8 mouse cellular contexts compared by ENCODE assay signal in the genomic region with DNA sequence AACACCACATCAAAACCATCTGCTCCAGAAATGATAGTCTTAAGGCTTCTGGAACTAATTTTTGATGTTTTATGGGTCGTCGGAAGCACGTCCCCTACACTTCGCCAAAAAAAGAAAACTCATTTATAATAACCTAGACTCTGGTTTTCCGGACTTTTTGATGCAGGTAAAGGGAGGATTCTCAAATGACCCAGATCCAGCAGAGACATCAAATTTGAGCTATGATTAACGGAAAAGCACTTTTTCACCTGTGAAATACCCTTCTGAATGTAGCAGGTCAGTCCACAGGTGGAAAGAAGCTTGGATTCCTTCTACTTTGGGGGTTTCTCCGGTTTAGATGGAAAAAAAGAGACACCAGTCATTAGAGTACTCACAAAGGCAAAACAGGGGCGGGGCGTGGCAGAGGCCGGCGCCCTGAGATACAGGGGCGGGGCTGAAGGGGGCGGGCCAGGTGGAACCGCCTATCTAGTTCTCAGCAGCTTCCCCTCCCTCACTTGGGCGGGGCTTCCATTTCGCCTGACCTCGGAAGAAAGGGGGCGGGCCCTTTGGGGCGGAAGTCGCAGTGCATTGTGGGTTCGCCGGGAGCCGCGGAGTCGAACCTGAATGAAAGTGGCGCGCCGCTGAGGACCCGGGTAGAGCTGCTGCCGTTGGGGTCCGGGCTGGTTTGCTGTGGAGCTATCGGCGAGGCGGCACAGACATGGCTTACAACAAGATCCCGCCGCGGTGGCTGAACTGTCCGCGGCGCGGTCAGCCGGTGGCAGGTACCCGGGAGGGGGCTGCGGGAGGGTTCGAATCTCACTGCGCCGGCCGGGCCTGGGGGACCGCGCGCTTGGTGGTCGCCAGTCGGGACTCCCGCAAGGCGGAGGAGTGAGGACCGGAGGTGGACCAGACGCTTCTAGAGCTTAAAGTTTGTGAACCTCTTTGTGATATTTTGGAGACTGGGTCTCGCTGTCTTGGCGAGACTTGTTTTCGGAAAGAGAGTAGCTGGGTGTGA. TPM values are rescaled to one million over a fixed set of nuclear protein-coding genes. Genes with fewer than 3 reads are reported as not detected.
DNase-seq lines count a peak whose midpoint lies in the region; ATAC-seq and TF ChIP-seq lines count a peak whose summit lies in the region.

Gene Rngtt, plus strand, starts transcription at position 548 of the 994 bp plus-strand sequence.

- peak within 1 kb of the TSS; percentile 98 for H3K9ac ChIP-seq in ES-E14 (ENCODE audit: insufficient read depth, low read depth, low read length, poor library complexity, severe bottlenecking)
- H3K9ac ChIP-seq in forebrain, embryonic 15.5 days (replicated peaks) = peak within 1 kb of the TSS; percentile 60

- peak; percentile 37; the same call in 1 of the 2 replicates for TF ChIP-seq POLR2A in lung, adult 2 months (IDR thresholded peaks at IDR 0.05; ENCODE audit: borderline replicate concordance, extremely low read depth, low read depth, low read length)

- H3K4me2 ChIP-seq in forebrain, embryonic 15.5 days (replicated peaks) = peak within 1 kb of the TSS; percentile 62

- H3K36me3 ChIP-seq in ES-E14 (ENCODE audit: control insufficient read depth, insufficient read depth, low read length, poor library complexity, severe bottlenecking) = no peaks in the 10 kb centered on the region; the same call in 1 of the 2 replicates
- no peaks in the 10 kb centered on the region for H3K36me3 ChIP-seq in forebrain, embryonic 15.5 days

- peak within 1 kb of the TSS; percentile 77 to 98 for H3K4me3 ChIP-seq in ES-E14 (ENCODE audit: insufficient read depth in 1 of 2, low read depth in 1 of 2, low read length in 2 of 2, poor library complexity in 1 of 2, severe bottlenecking in 1 of 2)
- peak within 1 kb of the TSS; percentile 63 for H3K4me3 ChIP-seq in forebrain, embryonic 15.5 days
- peak within 1 kb of the TSS; percentile 92 for H3K4me3 ChIP-seq in lung, adult 2 months (replicated peaks; ENCODE audit: extremely low read depth, low read depth, low read length)

- H3K4me1 ChIP-seq in ES-E14 (ENCODE audit: control insufficient read depth in 2 of 2, insufficient read depth in 2 of 2, low read length in 2 of 2, poor library complexity in 1 of 2) = peaks cover 0 to 12% of the 10 kb centered on the region in 2 experiments; a peak in 3 of 4 replicates
- H3K4me1 ChIP-seq in forebrain, embryonic 15.5 days = peaks cover 15% of the 10 kb centered on the region
- H3K4me1 ChIP-seq in lung, adult 2 months (ENCODE audit: control insufficient read depth, insufficient read depth, low read length) = peaks cover 5% of the 10 kb centered on the region; the same call in 1 of the 2 replicates

- peak within 1 kb of the TSS; percentile 67; the same call in 1 of the 2 replicates for H3K27ac ChIP-seq in ES-E14 (ENCODE audit: insufficient read depth, low read depth, low read length, poor library complexity, severe bottlenecking)
- H3K27ac ChIP-seq in forebrain, embryonic 15.5 days (replicated peaks) = peak within 1 kb of the TSS; percentile 55

- intact Hi-C loops in heart, postnatal 25 days (cut with DNase I) = no loop called here

- ATAC-seq in forebrain, embryonic 15.5 days (replicated peaks) = peak; percentile 93
- peak; percentile 99 for ATAC-seq in neutrophil, adult 5-6 weeks (ENCODE audit: extremely low read depth, insufficient number of reproducible peaks, low FRiP score, poor library complexity, severe bottlenecking)

- no peak for TF ChIP-seq CTCF in lung, adult 2 months (IDR thresholded peaks at IDR 0.05; ENCODE audit: insufficient read depth, low read length)

- WGBS in forebrain, embryonic 15.5 days = 4% methylated on average over 60 of the region's 60 CpGs
- 2% methylated on average over 60 of the region's 60 CpGs for WGBS in lung, adult 2 months

- DNase-seq in ES-E14 (ENCODE audit: low read depth, low spot score) = peak; percentile 98
- DNase-seq in cerebellum, adult 11-12 months = peak; percentile 94
- DNase-seq in heart, postnatal 25 days (ENCODE audit: low spot score) = peak; percentile 91
- peak; percentile 91 to 96 for DNase-seq in layer of hippocampus, adult 18-20 months (ENCODE audit: low spot score in 2 of 2)
- DNase-seq in lung, adult 2 months = peak; percentile 97
- DNase-seq in thymus, adult 18-20 months = peak; percentile 96 to 97

- H3K27me3 ChIP-seq in forebrain, embryonic 15.5 days = no peaks in the 10 kb centered on the region

- in situ Hi-C loops in ES-E14 (cut with MboI; ENCODE audit: low sequenced_read_pairs in 2 of 2, unreplicated experiment in 2 of 2) = no loop called here

- no peaks in the 10 kb centered on the region for H3K9me3 ChIP-seq in ES-E14 (ENCODE audit: control insufficient read depth, insufficient read depth, low read depth, low read length)
- H3K9me3 ChIP-seq in forebrain, embryonic 15.5 days = no peaks in the 10 kb centered on the region

TF ChIP-seq in ES-E14, 5 proteins besides CTCF, POLR2A, EP300 and RAD21:
- no peak for TF ChIP-seq CHD2 (IDR thresholded peaks at IDR 0.05; ENCODE audit: low read depth, low read length)
- TF ChIP-seq HCFC1 (IDR thresholded peaks at IDR 0.05; ENCODE audit: borderline replicate concordance, insufficient read depth, low read length) = peak; percentile 71; the same call in 1 of the 2 replicates
- peak; percentile 60; the same call in 1 of the 2 replicates for TF ChIP-seq ZNF384 (IDR thresholded peaks at IDR 0.05; ENCODE audit: low read depth, low read length)

RNA-seq across cellular contexts. Expression of gene Rngtt, which starts in this region (rescaled TPM):
- total RNA-seq in ES-E14 (2012; rRNA removed) = 23.5 and 25.4 TPM in 2 replicates
- polyA plus RNA-seq in forebrain, embryonic 15.5 days (2015; fragmentation: Nextera tagmentation; extraction: Ambion mirVana) = 31.9 TPM in 2 replicates
- 10 to 100 TPM; 10.4 to 10.6 TPM for total RNA-seq in heart, postnatal 25 days (2021)
- total RNA-seq in layer of hippocampus, adult 18-20 months (2021) = 10 to 100 TPM; 27.5 to 34.1 TPM
- polyA plus RNA-seq in lung, adult 2 months (2012; rRNA removed) = 1.8 and 2.7 TPM in 2 replicates
- 36.3 and 43.6 TPM in 2 replicates for total RNA-seq in neutrophil, adult 5-6 weeks (2017)

Comparison
In these comparisons a context has a peak if more than half of its experiments do, and no peak if none do; other contexts are left out.
1. Peak in every context shown above with its lines: DNase-seq, ATAC-seq, H3K4me3 ChIP-seq and H3K27ac ChIP-seq.